Mouse (Mus musculus) small intestine, adult 2 months (tissue): ENCODE data around the gene 1700067P10Rik.

Source experiments
- CTCF ChIP-seq: fragments of 200-500 bp; IDR thresholded peaks from 2 replicates; pipeline ENCODE4 v1.5.1; 2012; ENCODE audit warnings: low read depth, mild to moderate bottlenecking, control low read depth, inconsistent platforms, low read length, moderate library complexity, mixed read lengths; ENCODE audit not compliant: insufficient replicate concordance, insufficient read length; ENCODE audit errors: extremely low read depth
- POLR2A ChIP-seq: fragments of 200-500 bp; IDR thresholded peaks from 2 replicates; pipeline ENCODE4 v1.6.1; 2012; ENCODE audit warnings: low read depth, mild to moderate bottlenecking, control low read depth, inconsistent platforms, low read length, moderate library complexity

DNA sequence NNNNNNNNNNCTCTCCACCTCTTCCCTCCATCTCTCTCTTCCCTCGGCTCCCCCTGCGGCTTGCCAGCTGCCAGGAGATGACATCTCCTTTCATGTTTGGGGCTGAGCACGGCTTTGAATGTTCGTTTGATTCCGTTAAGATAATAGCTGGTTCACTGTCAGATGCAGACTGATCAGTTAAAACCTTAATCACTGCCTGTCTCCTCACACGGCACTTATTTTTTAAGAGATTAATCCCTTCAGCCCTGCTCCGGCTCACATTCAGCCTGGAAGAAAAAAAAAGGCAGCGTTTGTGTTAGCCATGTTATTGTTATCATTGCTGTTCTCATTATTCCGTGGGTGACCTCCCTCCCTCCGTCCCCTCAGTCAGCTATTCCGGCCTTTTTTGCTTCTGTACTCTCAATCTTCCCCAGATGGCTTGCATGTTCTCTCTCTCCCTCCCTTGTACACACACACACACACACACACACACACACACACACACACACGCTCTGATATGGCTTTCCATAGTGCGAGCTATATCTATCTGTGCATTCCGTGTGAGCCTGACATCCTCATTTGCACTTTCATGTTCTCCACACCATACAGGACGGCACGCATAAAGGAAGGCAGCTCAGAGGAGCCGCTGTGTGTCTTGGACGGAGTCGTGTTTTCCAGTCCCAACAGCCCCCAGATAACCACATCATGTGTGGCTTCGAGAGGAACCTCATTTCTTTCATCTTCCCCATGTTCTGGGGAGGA lies 33.9 kb upstream of the 1700067P10Rik start:
- TF ChIP-seq CTCF: no peak
- no peak for TF ChIP-seq POLR2A
